Mouse (Mus musculus) layer of hippocampus, postnatal 36 days (tissue): ENCODE data around the gene Stox2. TPM values are rescaled to one million over a fixed set of nuclear protein-coding genes. Genes with fewer than 3 reads are reported as not detected.
A peak's percentile ranks its signal among the peaks of the same experiment; 100 is the strongest.

ENCODE experiments used
- DNase-seq, 2 experiments: peaks; one replicate each; pipeline ENCODE4 v3.0.0; 2022
- total RNA-seq, 2 experiments: library from RNA; stranded (reverse); gene quantifications; 2 replicates each; pipeline ENCODE4 v1.2.3; 2021

Stox2 gene
- total RNA-seq, 2 experiments from 2014 or later = 82.8 to 93.3 TPM

GRCm38 (mm10) chr8:47288866-47289541 lies 157.2 kb downstream of the Stox2 start:
- peak; percentile 70 to 71 for DNase-seq

- DNase-seq = peak; percentile 76 to 77
Observed at GRCm38 (mm10) chr8:47288131-47288865, 157.9 kb downstream of the Stox2 start.

- peak; percentile 43 to 57 for DNase-seq
Observed at GRCm38 (mm10) chr8:47287641-47288130, 158.5 kb downstream of the Stox2 start.

- peak in 1 of 2 experiments; percentile 33 for DNase-seq
Observed at GRCm38 (mm10) chr8:47287201-47287621, 159.0 kb downstream of the Stox2 start.

GRCm38 (mm10) chr8:47286081-47286700 lies 160.0 kb downstream of the Stox2 start:
- no peak for DNase-seq

- no peak for DNase-seq
Observed at GRCm38 (mm10) chr8:47285435-47285834, 160.7 kb downstream of the Stox2 start.

- DNase-seq = no peak
Observed at GRCm38 (mm10) chr8:47284329-47285326, 161.5 kb downstream of the Stox2 start.

- no peak for DNase-seq
Observed at GRCm38 (mm10) chr8:47279898-47280297, 166.3 kb downstream of the Stox2 start.

- DNase-seq = no peak
Observed at GRCm38 (mm10) chr8:47278211-47278610, 168.0 kb downstream of the Stox2 start.

- no peak for DNase-seq
Observed at GRCm38 (mm10) chr8:47268931-47269330, 177.2 kb downstream of the Stox2 start.

GRCm38 (mm10) chr8:47268062-47268822 lies 177.9 kb downstream of the Stox2 start:
- peak; percentile 65 to 68 for DNase-seq

GRCm38 (mm10) chr8:47263070-47263843 lies 182.9 kb downstream of the Stox2 start:
- no peak for DNase-seq

GRCm38 (mm10) chr8:47260751-47261474 lies 185.2 kb downstream of the Stox2 start:
- DNase-seq = no peak

- DNase-seq = no peak
Observed at GRCm38 (mm10) chr8:47250832-47251231, 195.3 kb downstream of the Stox2 start.

GRCm38 (mm10) chr8:47245116-47245515 lies 201.0 kb downstream of the Stox2 start:
- no peak for DNase-seq

GRCm38 (mm10) chr8:47244202-47244601 lies 202.0 kb downstream of the Stox2 start:
- DNase-seq = peak; percentile 44 to 47

GRCm38 (mm10) chr8:47243631-47244030 lies 202.5 kb downstream of the Stox2 start:
- no peak for DNase-seq

- DNase-seq = no peak
Observed at GRCm38 (mm10) chr8:47243016-47243630, 203.0 kb downstream of the Stox2 start.
